ENCODE assay signal across 8 mouse cellular contexts in the genomic region with DNA sequence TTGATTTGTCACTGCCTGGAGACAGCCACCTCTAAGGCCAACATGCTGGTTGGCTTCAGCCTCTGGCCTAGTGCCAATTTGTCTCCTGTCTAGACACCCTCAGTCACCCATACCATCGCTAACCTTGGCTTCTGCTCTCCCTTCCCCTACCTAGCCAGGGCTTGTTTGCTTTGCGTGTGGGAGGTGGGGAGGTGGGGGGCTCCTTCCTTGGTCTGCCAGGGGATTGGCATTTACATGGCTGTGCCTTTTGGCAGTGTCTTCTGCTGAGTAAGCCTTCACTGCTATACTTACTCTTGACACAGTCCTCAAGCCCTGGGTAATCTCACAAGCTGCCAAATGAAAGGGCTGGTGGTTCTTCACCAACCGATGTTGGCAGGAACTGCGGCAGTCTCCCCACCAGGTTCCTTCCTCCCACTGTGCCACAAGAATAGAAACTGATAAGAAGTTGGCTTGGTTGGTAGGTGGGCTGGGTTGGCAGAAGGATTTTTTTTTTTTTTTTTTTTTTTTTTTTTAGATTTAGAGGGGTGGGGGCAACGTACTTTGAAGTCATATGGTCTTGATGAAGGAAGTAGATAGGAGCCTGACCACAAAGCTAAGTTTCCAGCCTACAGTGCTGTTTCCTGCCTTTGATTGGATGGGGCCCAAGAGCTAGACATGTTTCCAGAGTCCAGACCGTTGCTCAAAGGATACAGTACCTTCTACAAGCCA. TPM values are rescaled to one million over a fixed set of nuclear protein-coding genes. Genes with fewer than 3 reads are reported as not detected.
DNase-seq lines count a peak whose midpoint lies in the region; ATAC-seq and TF ChIP-seq lines count a peak whose summit lies in the region.

No protein-coding gene starts in this region.

- no peaks in the 10 kb centered on the region for H3K9me3 ChIP-seq in lung, embryonic 14.5 days (ENCODE audit: low read depth, low read length)
- no peaks in the 10 kb centered on the region for H3K9me3 ChIP-seq in stomach, embryonic 16.5 days (replicated peaks; ENCODE audit: control insufficient read depth, low read length)
- H3K9me3 ChIP-seq in forebrain, embryonic 15.5 days: no peaks in the 10 kb centered on the region

- TF ChIP-seq CTCF in cerebellum, adult 2 months (IDR thresholded peaks at IDR 0.05; ENCODE audit: borderline replicate concordance, insufficient read depth, low read depth, low read length): no peak
- TF ChIP-seq CTCF in heart, adult 2 months (IDR thresholded peaks at IDR 0.05): no peak
- no peak for TF ChIP-seq CTCF in lung, embryonic 14.5 days (IDR thresholded peaks at IDR 0.05; ENCODE audit: low read depth)

- intact Hi-C loops in heart, adult 2 months (cut with DNase I): no loop called here

- peak; percentile 54; the same call in 1 of the 2 replicates for ATAC-seq in lung, embryonic 14.5 days (ENCODE audit: insufficient read depth)
- peak; percentile 38; the same call in 1 of the 2 replicates for ATAC-seq in stomach, embryonic 16.5 days (ENCODE audit: insufficient read depth, low FRiP score)
- ATAC-seq in forebrain, embryonic 15.5 days (replicated peaks): no peak

- no peak overlapping the region for H3K4me3 ChIP-seq in cerebellum, adult 2 months (replicated peaks; ENCODE audit: insufficient read depth, low read depth, low read length)
- no peak overlapping the region for H3K4me3 ChIP-seq in heart, adult 2 months
- no peak overlapping the region for H3K4me3 ChIP-seq in lung, embryonic 14.5 days (ENCODE audit: low read depth, low read length)
- no peak overlapping the region for H3K4me3 ChIP-seq in stomach, embryonic 16.5 days (replicated peaks; ENCODE audit: low read length)
- H3K4me3 ChIP-seq in forebrain, embryonic 15.5 days: no peak overlapping the region

- WGBS in cerebellum, adult 2 months: 5% methylated on average over 6 of the region's 6 CpGs
- 3% methylated on average over 6 of the region's 6 CpGs for WGBS in heart, adult 2 months
- WGBS in lung, embryonic 14.5 days: 55% methylated on average over 6 of the region's 6 CpGs
- 52% methylated on average over 6 of the region's 6 CpGs for WGBS in stomach, embryonic 16.5 days
- 67% methylated on average over 6 of the region's 6 CpGs for WGBS in forebrain, embryonic 15.5 days

- no peak overlapping the region for H3K4me2 ChIP-seq in lung, embryonic 14.5 days
- H3K4me2 ChIP-seq in stomach, embryonic 16.5 days (ENCODE audit: low read depth, low read length): no peak overlapping the region
- no peak overlapping the region for H3K4me2 ChIP-seq in forebrain, embryonic 15.5 days (replicated peaks)

- peaks cover 3% of the 10 kb centered on the region; the same call in 1 of the 2 replicates for H3K79me2 ChIP-seq in heart, adult 2 months (replicated peaks; ENCODE audit: control insufficient read depth, insufficient read depth, low read length)

- H3K9ac ChIP-seq in heart, adult 2 months (ENCODE audit: low read depth, low read length): no peak overlapping the region
- H3K9ac ChIP-seq in lung, embryonic 14.5 days: no peak overlapping the region
- H3K9ac ChIP-seq in stomach, embryonic 16.5 days (ENCODE audit: low read length): no peak overlapping the region
- H3K9ac ChIP-seq in forebrain, embryonic 15.5 days (replicated peaks): no peak overlapping the region

- peak; percentile 50 to 51 for DNase-seq in spleen, postnatal 36 days (ENCODE audit: low spot score in 2 of 2)
- DNase-seq in spleen, postnatal 14 days (ENCODE audit: low spot score in 2 of 2): no peak
- DNase-seq in cerebellum, adult 2 months: peak; percentile 85 to 90
- DNase-seq in heart, adult 2 months: peak; percentile 69 to 80
- peak; percentile 63 to 73 for DNase-seq in kidney, postnatal 25 days
- peak; percentile 24 for DNase-seq in lung, embryonic 14.5 days

- peak overlapping the region; percentile 67 for H3K27ac ChIP-seq in cerebellum, adult 2 months (ENCODE audit: insufficient read depth, low read length)
- peak overlapping the region; percentile 63 for H3K27ac ChIP-seq in heart, adult 2 months
- H3K27ac ChIP-seq in lung, embryonic 14.5 days (ENCODE audit: low read depth): peak overlapping the region; percentile 6; the same call in 1 of the 2 replicates
- H3K27ac ChIP-seq in stomach, embryonic 16.5 days (ENCODE audit: low read length): 0 out of 2 replicates have a peak overlapping the region, but pooled peaks have one; percentile 6
- no peak overlapping the region for H3K27ac ChIP-seq in forebrain, embryonic 15.5 days (replicated peaks)

- H3K27me3 ChIP-seq in cerebellum, adult 2 months (ENCODE audit: control insufficient read depth, insufficient read depth, low read length): no peaks in the 10 kb centered on the region
- H3K27me3 ChIP-seq in heart, adult 2 months (ENCODE audit: control insufficient read depth, insufficient read depth, low read length): no peaks in the 10 kb centered on the region
- no peaks in the 10 kb centered on the region for H3K27me3 ChIP-seq in lung, embryonic 14.5 days (ENCODE audit: insufficient read depth, low read length)
- no peaks in the 10 kb centered on the region for H3K27me3 ChIP-seq in stomach, embryonic 16.5 days (ENCODE audit: control insufficient read depth, insufficient read depth, low read length)
- no peaks in the 10 kb centered on the region for H3K27me3 ChIP-seq in forebrain, embryonic 15.5 days

- TF ChIP-seq POLR2A in cerebellum, adult 2 months (IDR thresholded peaks at IDR 0.05; ENCODE audit: borderline replicate concordance, insufficient read depth, low read length): no peak
- no peak for TF ChIP-seq POLR2A in heart, adult 2 months (IDR thresholded peaks at IDR 0.05; ENCODE audit: insufficient read depth, low read depth, low read length)

- H3K4me1 ChIP-seq in cerebellum, adult 2 months (ENCODE audit: control insufficient read depth, insufficient read depth, low read length): peaks cover 50% of the 10 kb centered on the region
- H3K4me1 ChIP-seq in heart, adult 2 months (ENCODE audit: control insufficient read depth, insufficient read depth, low read length): peaks cover 27% of the 10 kb centered on the region
- no peaks in the 10 kb centered on the region for H3K4me1 ChIP-seq in lung, embryonic 14.5 days (ENCODE audit: insufficient read depth)
- H3K4me1 ChIP-seq in stomach, embryonic 16.5 days (ENCODE audit: control insufficient read depth, insufficient read depth, low read length): peaks cover 11% of the 10 kb centered on the region
- H3K4me1 ChIP-seq in forebrain, embryonic 15.5 days: peaks cover 14% of the 10 kb centered on the region

- peak; percentile 18; the same call in 1 of the 2 replicates for TF ChIP-seq EP300 in heart, adult 2 months (IDR thresholded peaks at IDR 0.05; ENCODE audit: insufficient read depth, low read depth, low read length)

- peaks cover 6% of the 10 kb centered on the region for H3K36me3 ChIP-seq in heart, adult 2 months (ENCODE audit: control insufficient read depth, insufficient read depth, low read length)
- no peaks in the 10 kb centered on the region for H3K36me3 ChIP-seq in lung, embryonic 14.5 days (ENCODE audit: insufficient read depth)
- no peaks in the 10 kb centered on the region for H3K36me3 ChIP-seq in stomach, embryonic 16.5 days (ENCODE audit: control insufficient read depth, insufficient read depth, low read length)
- no peaks in the 10 kb centered on the region for H3K36me3 ChIP-seq in forebrain, embryonic 15.5 days

RNA-seq across cellular contexts. Expression of a gene that starts 19.3 kb away (rescaled TPM):
- 81.1 and 88.6 TPM in 2 replicates for polyA plus RNA-seq in cerebellum, adult 2 months (2012; rRNA removed)
- 10 to 100 TPM; 20.2 to 22.0 TPM for total RNA-seq in heart, adult 2 months (2021)
- 25.9 and 34.8 TPM in 2 replicates for polyA plus RNA-seq in heart, adult 2 months (2012; rRNA removed)
- 11.3 and 13.0 TPM in 2 replicates for polyA plus RNA-seq in lung, embryonic 14.5 days (2014; fragmentation: Nextera tagmentation; extraction: Ambion mirVana)
- 17.0 and 17.1 TPM in 2 replicates for polyA plus RNA-seq in stomach, embryonic 16.5 days (2015; fragmentation: Nextera tagmentation; extraction: Ambion mirVana)
- 24.5 and 25.8 TPM in 2 replicates for polyA plus RNA-seq in forebrain, embryonic 15.5 days (2015; fragmentation: Nextera tagmentation; extraction: Ambion mirVana)

RNA-seq across cellular contexts. Expression of a gene that starts 36.7 kb away (rescaled TPM):
- polyA plus RNA-seq in cerebellum, adult 2 months (2012; rRNA removed): 27.1 and 31.0 TPM in 2 replicates
- 1 to 10 TPM; 4.5 to 4.6 TPM for total RNA-seq in heart, adult 2 months (2021)
- 6.2 and 8.8 TPM in 2 replicates for polyA plus RNA-seq in heart, adult 2 months (2012; rRNA removed)
- 9.0 and 11.5 TPM in 2 replicates for polyA plus RNA-seq in lung, embryonic 14.5 days (2014; fragmentation: Nextera tagmentation; extraction: Ambion mirVana)
- 12.2 and 13.3 TPM in 2 replicates for polyA plus RNA-seq in stomach, embryonic 16.5 days (2015; fragmentation: Nextera tagmentation; extraction: Ambion mirVana)
- polyA plus RNA-seq in forebrain, embryonic 15.5 days (2015; fragmentation: Nextera tagmentation; extraction: Ambion mirVana): 8.5 and 8.7 TPM in 2 replicates

RNA-seq across cellular contexts. Expression of a gene that starts 58.6 kb away (rescaled TPM):
- 29.4 and 32.1 TPM in 2 replicates for polyA plus RNA-seq in cerebellum, adult 2 months (2012; rRNA removed)
- 10 to 100 TPM; 31.7 to 34.8 TPM for total RNA-seq in heart, adult 2 months (2021)
- 18.0 and 29.5 TPM in 2 replicates for polyA plus RNA-seq in heart, adult 2 months (2012; rRNA removed)
- 19.1 and 21.0 TPM in 2 replicates for polyA plus RNA-seq in lung, embryonic 14.5 days (2014; fragmentation: Nextera tagmentation; extraction: Ambion mirVana)
- 10.7 and 12.5 TPM in 2 replicates for polyA plus RNA-seq in stomach, embryonic 16.5 days (2015; fragmentation: Nextera tagmentation; extraction: Ambion mirVana)
- 13.0 and 13.5 TPM in 2 replicates for polyA plus RNA-seq in forebrain, embryonic 15.5 days (2015; fragmentation: Nextera tagmentation; extraction: Ambion mirVana)

Comparison
In these comparisons a context has a peak if more than half of its experiments do, and no peak if none do; other contexts are left out.
1. DNase-seq: peak in spleen, postnatal 36 days (2 of 2), cerebellum, adult 2 months (2 of 2), heart, adult 2 months (2 of 2), kidney, postnatal 25 days (2 of 2) and lung, embryonic 14.5 days (single experiment); none in spleen, postnatal 14 days (0 of 2).